Mouse (Mus musculus) liver, embryonic 13.5 days (tissue): ENCODE measurements around the gene Agpat3. TPM values are rescaled to one million over a fixed set of nuclear protein-coding genes. Genes with fewer than 3 reads are reported as not detected.
"Not testable (repeated sequence)": the region's sequence is repeated elsewhere in the genome, so short reads cannot be mapped to it uniquely, and the experiment has no call there.

Experiments used
- ATAC-seq: fragments of 200-750 bp; cut with Nextera tagmentation; 2 replicates; pipeline ENCODE4 v1.8.0; 2017; ENCODE audit warnings: low read depth, mild to moderate bottlenecking, moderate number of reproducible peaks, moderate library complexity
- DNase-seq: peaks from one replicate; pipeline ENCODE4 v3.0.0; 2022
- H3K27ac ChIP-seq: fragments of 300-500 bp; sonication (generic); 2 replicates; pipeline ENCODE4 v1.5.1; 2015; ENCODE audit warnings: moderate library complexity, mild to moderate bottlenecking, inconsistent platforms
- H3K27me3 ChIP-seq: fragments of 300-500 bp; sonication (generic); 2 replicates; pipeline ENCODE4 v1.6.1; 2015; ENCODE audit warnings: mild to moderate bottlenecking, inconsistent platforms
- H3K36me3 ChIP-seq: fragments of 300-500 bp; sonication (generic); 2 replicates; pipeline ENCODE4 v1.6.1; 2015; ENCODE audit warnings: mild to moderate bottlenecking, inconsistent platforms
- H3K4me1 ChIP-seq: fragments of 300-500 bp; sonication (generic); replicated peaks from 2 replicates; pipeline ENCODE4 v1.6.1; 2015; ENCODE audit warnings: inconsistent platforms
- H3K4me2 ChIP-seq: fragments of 300-500 bp; sonication (generic); 2 replicates; pipeline ENCODE4 v1.6.1; 2015; ENCODE audit warnings: inconsistent platforms, mild to moderate bottlenecking, moderate library complexity
- H3K4me3 ChIP-seq: fragments of 300-500 bp; sonication (generic); replicated peaks from 2 replicates; pipeline ENCODE4 v1.5.1; 2015; ENCODE audit warnings: mild to moderate bottlenecking, inconsistent platforms
- H3K9ac ChIP-seq: fragments of 300-500 bp; sonication (generic); 2 replicates; pipeline ENCODE4 v1.6.1; 2015; ENCODE audit warnings: mild to moderate bottlenecking, inconsistent platforms
- H3K9me3 ChIP-seq: fragments of 300-500 bp; sonication (generic); replicated peaks from 2 replicates; pipeline ENCODE4 v1.6.1; 2016; ENCODE audit warnings: inconsistent platforms
- WGBS: fragments of 180-500 bp; shearing (Covaris S2); methylation state at CpG from one replicate; pipeline ENCODE4 v1.1.7; 2015; ENCODE audit not compliant: insufficient replicate concordance; 5-methylcytosine and 5-hydroxymethylcytosine counted together
- polyA plus RNA-seq: library from polyadenylated mRNA; unstranded; fragments of >200 nt; fragmentation: Nextera tagmentation; extraction: Ambion mirVana; gene quantifications from 2 replicates; pipeline ENCODE4 v1.2.1, GENCODE M21; 2015

Gene Agpat3
- polyA plus RNA-seq, 1 experiment from 2014 or later: 19.5 TPM

GRCm38 (mm10) chr10:78360290-78360711 is 8.0 kb upstream of the Agpat3 start:
- Histone ChIP-seq H3K9ac (no peak overlapping the region), H3K9me3 (no peaks in the 10 kb centered on the region), H3K4me2 (no peak overlapping the region), H3K27ac (no peak overlapping the region), H3K27me3 (peaks cover 32% of the 10 kb centered on the region), H3K36me3 (no peaks in the 10 kb centered on the region), H3K4me3 (no peak overlapping the region), H3K4me1 (peaks cover 10% of the 10 kb centered on the region)
- ATAC-seq (no peak), DNase-seq (no peak)
- 78% methylated on average over 3 of the region's 3 CpGs for WGBS

GRCm38 (mm10) chr10:78358999-78359398 is 6.7 kb upstream of the Agpat3 start:
- not testable (repeated sequence) for H3K4me2 ChIP-seq, ATAC-seq, H3K9ac ChIP-seq, H3K36me3 ChIP-seq, H3K27ac ChIP-seq, DNase-seq, H3K4me3 ChIP-seq, H3K4me1 ChIP-seq, H3K9me3 ChIP-seq
- 75% methylated on average over 3 of the region's 3 CpGs for WGBS
- peaks cover 44% of the 10 kb centered on the region for H3K27me3 ChIP-seq

GRCm38 (mm10) chr10:78358266-78358665 is 6.0 kb upstream of the Agpat3 start:
- Histone ChIP-seq H3K4me1 (peaks cover 9% of the 10 kb centered on the region), H3K4me2 (no peak overlapping the region), H3K27ac (no peak overlapping the region), H3K36me3 (no peaks in the 10 kb centered on the region), H3K9ac (no peak overlapping the region), H3K27me3 (peaks cover 48% of the 10 kb centered on the region), H3K4me3 (no peak overlapping the region), H3K9me3 (no peaks in the 10 kb centered on the region)
- DNase-seq (no peak), ATAC-seq (no peak)
- 73% methylated on average over 4 of the region's 4 CpGs for WGBS

GRCm38 (mm10) chr10:78357742-78358141 is 5.5 kb upstream of the Agpat3 start:
- Histone ChIP-seq H3K9me3 (no peaks in the 10 kb centered on the region), H3K4me2 (no peak overlapping the region), H3K4me1 (peaks cover 9% of the 10 kb centered on the region), H3K9ac (no peak overlapping the region), H3K27me3 (peaks cover 49% of the 10 kb centered on the region), H3K4me3 (no peak overlapping the region), H3K36me3 (no peaks in the 10 kb centered on the region), H3K27ac (no peak overlapping the region)
- ATAC-seq (no peak), DNase-seq (no peak)
- WGBS: 66% methylated on average over 5 of the region's 5 CpGs

GRCm38 (mm10) chr10:78355931-78356593 is 3.8 kb upstream of the Agpat3 start:
- no peak overlapping the region for H3K4me3 ChIP-seq
- DNase-seq (no peak), ATAC-seq (no peak)
- peaks cover 61% of the 10 kb centered on the region for H3K27me3 ChIP-seq
- H3K9me3 ChIP-seq: no peaks in the 10 kb centered on the region
- peaks cover 23% of the 10 kb centered on the region for H3K4me1 ChIP-seq
- no peak overlapping the region for H3K4me2 ChIP-seq
- 14% methylated on average over 1 of the region's 1 CpGs for WGBS
- H3K27ac ChIP-seq: no peak overlapping the region
- H3K36me3 ChIP-seq: no peaks in the 10 kb centered on the region
- no peak overlapping the region for H3K9ac ChIP-seq

GRCm38 (mm10) chr10:78353196-78353595 is 907 bp upstream of the Agpat3 start:
- Histone ChIP-seq H3K4me3 (no peak overlapping the region), H3K27me3 (peaks cover 75% of the 10 kb centered on the region), H3K27ac (no peak overlapping the region), H3K4me1 (peaks cover 29% of the 10 kb centered on the region), H3K9ac (no peak overlapping the region), H3K36me3 (no peaks in the 10 kb centered on the region), H3K9me3 (no peaks in the 10 kb centered on the region), H3K4me2 (no peak overlapping the region)
- ATAC-seq (no peak), DNase-seq (no peak)
- 61% methylated on average over 4 of the region's 4 CpGs for WGBS

- Histone ChIP-seq H3K9ac (peak overlapping the region; percentile 83), H3K9me3 (no peaks in the 10 kb centered on the region), H3K36me3 (no peaks in the 10 kb centered on the region), H3K27ac (no peak overlapping the region), H3K4me3 (peak overlapping the region; percentile 75), H3K4me2 (peak overlapping the region; percentile 88), H3K4me1 (peaks cover 24% of the 10 kb centered on the region), H3K27me3 (peaks cover 77% of the 10 kb centered on the region)
- ATAC-seq (no peak), DNase-seq (no peak)
- WGBS: 30% methylated on average over 8 of the region's 8 CpGs
Measured at GRCm38 (mm10) chr10:78352666-78353030, 359 bp upstream of the Agpat3 start.

GRCm38 (mm10) chr10:78351564-78351886 is 764 bp downstream of the Agpat3 start:
- WGBS: 6% methylated on average over 13 of the region's 13 CpGs
- peak overlapping the region; percentile 83 for H3K9ac ChIP-seq
- peak overlapping the region; percentile 23; the same call in 1 of the 2 replicates for H3K27ac ChIP-seq
- H3K4me1 ChIP-seq: peaks cover 23% of the 10 kb centered on the region
- H3K4me2 ChIP-seq: peak overlapping the region; percentile 88
- DNase-seq (no peak), ATAC-seq (no peak)
- H3K36me3 ChIP-seq: no peaks in the 10 kb centered on the region
- H3K27me3 ChIP-seq: peaks cover 79% of the 10 kb centered on the region
- H3K4me3 ChIP-seq: peak overlapping the region; percentile 75
- no peaks in the 10 kb centered on the region for H3K9me3 ChIP-seq

- Histone ChIP-seq H3K4me1 (peaks cover 26% of the 10 kb centered on the region), H3K9me3 (no peaks in the 10 kb centered on the region), H3K4me2 (peak overlapping the region; percentile 88), H3K9ac (peak overlapping the region; percentile 83), H3K27me3 (peaks cover 76% of the 10 kb centered on the region), H3K4me3 (peak overlapping the region; percentile 75), H3K36me3 (no peaks in the 10 kb centered on the region), H3K27ac (0 out of 2 replicates have a peak overlapping the region, but pooled peaks have one; percentile 7)
- 42% methylated on average over 6 of the region's 6 CpGs for WGBS
- no peak for ATAC-seq
- DNase-seq: no peak
Measured at GRCm38 (mm10) chr10:78350796-78351556, 1.3 kb downstream of the Agpat3 start.

GRCm38 (mm10) chr10:78349464-78350165 is 2.7 kb downstream of the Agpat3 start:
- no peak for DNase-seq
- Histone ChIP-seq H3K9ac (no peak overlapping the region), H3K4me1 (peaks cover 26% of the 10 kb centered on the region), H3K9me3 (no peaks in the 10 kb centered on the region), H3K4me3 (peak overlapping the region; percentile 1; the same call in 1 of the 2 replicates), H3K27me3 (peaks cover 67% of the 10 kb centered on the region), H3K27ac (no peak overlapping the region), H3K36me3 (no peaks in the 10 kb centered on the region), H3K4me2 (peak overlapping the region; percentile 88)
- ATAC-seq: peak; percentile 18; the same call in 1 of the 2 replicates
- WGBS: 57% methylated on average over 15 of the region's 15 CpGs

- Histone ChIP-seq H3K27me3 (peaks cover 53% of the 10 kb centered on the region), H3K4me3 (no peak overlapping the region), H3K9me3 (no peaks in the 10 kb centered on the region), H3K4me2 (no peak overlapping the region), H3K27ac (no peak overlapping the region), H3K9ac (no peak overlapping the region), H3K4me1 (peaks cover 26% of the 10 kb centered on the region), H3K36me3 (no peaks in the 10 kb centered on the region)
- no peak for DNase-seq
- WGBS: 84% methylated on average over 5 of the region's 5 CpGs
- no peak for ATAC-seq
Measured at GRCm38 (mm10) chr10:78348211-78348610, 4.1 kb downstream of the Agpat3 start.
